Mouse (Mus musculus) heart, postnatal 10 days (tissue): ENCODE data around the gene Eif4e. TPM values are rescaled to one million over a fixed set of nuclear protein-coding genes. Genes with fewer than 3 reads are reported as not detected.
A peak's percentile ranks its signal among the peaks of the same experiment; 100 is the strongest.

ENCODE experiments used
- DNase-seq, 2 experiments: peaks; one replicate each; pipeline ENCODE4 v3.0.0; 2021
- intact Hi-C: fragments of 180-260 bp; cut with DNase I; formaldehyde crosslinking; loops from one replicate; pipeline ENCODE4 v1.15.1; 2025
- microRNA-seq, 2 experiments: library from miRNA; unstranded; fragments of <30 nt; microRNA quantifications; one replicate each; pipeline ENCODE4 v1.2.0; 2022
- total RNA-seq, 2 experiments: library from RNA; stranded (reverse); gene quantifications; 2 replicates each; pipeline ENCODE4 v1.2.3; 2021

Gene Eif4e
- total RNA-seq, 2 experiments from 2014 or later, result 125 to 138 TPM

- intact Hi-C loops, result loop anchor here (1.0 kb wide), 1 partner anchor 348 kb away; no protein-coding TSS in a partner anchor
- DNase-seq, result peak in 1 of 2 experiments; percentile 30
These were observed 32.5 kb downstream of the Eif4e start for GRCm38 (mm10) chr3:138558529-138558928.

- no peak for DNase-seq
- intact Hi-C loops, result no loop called here
These were observed 34.3 kb downstream of the Eif4e start for GRCm38 (mm10) chr3:138560242-138560641.

GRCm38 (mm10) chr3:138560886-138561285 is 34.9 kb downstream of the Eif4e start:
- no peak for DNase-seq
- intact Hi-C loops, result no loop called here

GRCm38 (mm10) chr3:138578867-138579266 is 52.9 kb downstream of the Eif4e start:
- intact Hi-C loops, result no loop called here
- no peak for DNase-seq

DNA sequence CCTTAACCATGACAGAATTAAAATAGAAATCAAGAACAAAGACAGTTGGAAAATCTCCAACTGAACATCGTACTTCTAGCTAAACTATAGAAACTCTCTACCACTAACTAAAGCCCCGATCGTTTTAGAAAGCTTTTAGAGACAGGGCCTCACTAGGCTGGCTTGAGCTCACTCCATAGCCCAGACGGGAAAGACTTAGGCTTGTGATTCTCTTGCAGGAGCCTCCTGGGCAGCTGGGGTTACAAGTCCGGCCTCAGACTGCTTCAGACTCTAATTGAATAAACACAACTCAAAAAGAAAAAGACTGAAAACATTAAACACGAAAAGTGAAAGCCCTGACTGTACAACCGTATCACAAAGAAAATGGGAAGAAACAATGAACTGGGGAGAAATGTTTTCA is 60.2 kb downstream of the Eif4e start:
- DNase-seq, result no peak
- intact Hi-C loops, result no loop called here

DNA sequence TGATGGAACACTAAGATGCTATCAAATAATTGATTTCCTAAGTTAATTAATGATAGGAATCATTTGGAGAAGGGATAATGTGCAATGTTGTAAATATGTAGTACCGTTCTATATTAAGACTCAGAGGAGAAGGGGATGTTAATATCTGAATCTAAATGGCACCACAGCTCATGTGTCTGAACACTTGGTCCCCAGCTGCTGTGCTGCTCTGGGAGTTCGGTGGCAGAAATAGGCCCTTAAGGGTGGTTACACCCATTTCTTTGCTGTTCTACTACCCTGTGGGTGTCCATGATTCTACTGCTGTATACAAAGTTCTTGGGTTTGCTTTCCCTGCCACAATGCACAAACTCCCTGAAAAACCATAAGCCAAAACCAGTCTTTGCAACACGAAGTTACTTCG is 61.2 kb downstream of the Eif4e start:
- DNase-seq, result no peak
- intact Hi-C loops, result no loop called here

GRCm38 (mm10) chr3:138588001-138588400 is 62.0 kb downstream of the Eif4e start:
- intact Hi-C loops, result no loop called here
- DNase-seq, result no peak

GRCm38 (mm10) chr3:138591002-138591401 is 65.0 kb downstream of the Eif4e start:
- intact Hi-C loops, result no loop called here
- no peak for DNase-seq

- no peak for DNase-seq
- intact Hi-C loops, result no loop called here
These were observed 65.9 kb downstream of the Eif4e start for GRCm38 (mm10) chr3:138591806-138592365.

DNA sequence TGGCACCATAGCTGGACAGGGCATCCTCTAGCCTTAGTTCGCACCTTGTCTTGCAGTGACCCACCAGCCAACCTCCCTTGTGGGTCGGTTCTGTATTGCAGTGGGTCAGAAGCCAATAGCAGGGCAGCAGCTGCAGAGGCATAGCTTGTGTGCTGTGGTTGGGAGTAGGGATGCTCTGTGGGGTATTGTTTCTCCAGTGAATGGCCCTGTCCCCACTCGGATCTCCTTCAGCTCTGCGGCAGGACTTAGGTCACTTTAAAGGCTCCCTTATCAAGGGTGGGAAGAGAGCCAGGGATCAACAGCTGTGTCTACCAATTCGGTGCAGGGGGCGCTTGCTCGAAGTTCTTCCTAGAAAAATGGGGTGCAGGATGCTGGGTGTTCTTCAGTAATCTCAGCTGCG is 67.2 kb downstream of the Eif4e start:
- intact Hi-C loops, result no loop called here
- no peak for DNase-seq

DNA sequence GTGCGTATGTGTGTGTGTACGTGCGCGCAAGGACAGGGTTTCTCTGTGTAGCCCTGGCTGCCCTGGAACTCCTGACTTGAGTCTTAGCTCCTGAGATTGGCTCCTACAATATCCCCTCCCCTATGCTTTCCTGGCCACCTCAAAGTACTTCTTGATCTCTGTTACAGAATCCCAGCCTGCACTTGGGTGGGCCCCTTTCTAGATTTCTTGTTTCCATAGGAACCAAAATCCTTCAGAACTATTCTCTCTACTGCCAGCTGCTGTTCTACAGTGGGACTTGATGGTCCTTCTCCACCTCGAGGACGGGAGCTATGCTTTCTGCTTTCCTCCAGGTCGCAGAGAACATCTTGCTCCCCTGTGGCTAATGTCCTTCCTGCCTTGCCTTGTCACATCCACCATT is 67.9 kb downstream of the Eif4e start:
- intact Hi-C loops, result no loop called here
- DNase-seq, result no peak

DNA sequence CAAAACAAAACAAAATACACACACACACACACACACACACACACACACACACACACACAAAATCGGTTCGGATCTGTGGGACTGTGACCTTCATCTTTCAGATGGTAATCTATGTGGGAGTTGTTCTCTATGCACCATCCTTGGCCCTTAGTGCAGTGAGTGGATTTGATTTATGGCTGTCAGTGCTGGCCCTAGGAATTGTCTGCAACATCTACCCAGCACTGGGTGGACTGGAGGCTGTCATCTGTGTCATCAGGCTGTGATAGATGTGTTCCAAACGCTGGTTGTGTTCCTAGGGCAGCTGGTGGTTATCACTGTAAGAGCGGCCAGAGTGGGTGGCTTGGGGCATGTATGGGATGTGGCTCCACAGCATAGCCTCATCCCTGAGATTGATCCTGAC is 75.1 kb downstream of the Eif4e start:
- DNase-seq, result no peak
- intact Hi-C loops, result no loop called here

GRCm38 (mm10) chr3:138605132-138605531 is 79.2 kb downstream of the Eif4e start:
- intact Hi-C loops, result no loop called here
- no peak for DNase-seq

DNA sequence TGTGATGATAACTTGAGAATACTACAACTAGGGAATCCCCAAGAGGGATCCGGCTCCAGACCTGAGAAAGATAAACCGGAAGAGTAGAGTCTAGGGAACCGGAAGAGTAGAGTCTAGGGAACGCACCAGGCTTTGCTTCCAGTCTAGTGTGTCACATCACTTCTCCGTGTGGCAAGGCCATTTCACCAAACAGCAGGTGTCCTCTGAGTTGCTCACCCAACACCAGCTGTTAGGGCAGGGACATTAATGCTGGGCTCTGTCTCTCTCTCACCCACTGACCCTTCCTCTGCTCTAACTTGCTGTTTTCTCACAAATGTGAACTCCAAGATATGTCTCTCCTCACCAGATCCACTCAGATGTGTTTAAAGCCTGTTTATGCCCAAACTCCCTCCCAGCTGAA is 82.7 kb downstream of the Eif4e start:
- intact Hi-C loops, result no loop called here
- no peak for DNase-seq

Small RNA genes within 50 kb of the gene (microRNA-seq; reads per million reads assigned to microRNA genes)
- 0 to 0.24 reads per million in 2 experiments for gene Mir1956

Other genes with a start within 250 kb of the Eif4e start
- not detected for gene Adh6a, start 212.9 kb upstream of the Eif4e start, total RNA-seq
- 1 to 10 TPM; 1.3 to 2.2 TPM for gene Adh6b, start 184.4 kb upstream of the Eif4e start, total RNA-seq
- not detected for gene Adh4, start 110.7 kb upstream of the Eif4e start, total RNA-seq
- gene Adh5, start 83.1 kb upstream of the Eif4e start, total RNA-seq, result 100 to 1,000 TPM; 106 to 112 TPM
- gene Metap1, start 36.7 kb upstream of the Eif4e start, total RNA-seq, result 10 to 100 TPM; 45.3 to 45.5 TPM
- gene Tspan5, start 216.0 kb downstream of the Eif4e start, total RNA-seq, result 10 to 100 TPM; 12.4 to 13.7 TPM